Mouse (Mus musculus) Muller cell, postnatal 12 days (primary cell): ENCODE measurements around the gene Wfdc11.
A peak's percentile ranks its signal among the peaks of the same experiment; 100 is the strongest.
"Not testable (repeated sequence)": the region's sequence is repeated elsewhere in the genome, so short reads cannot be mapped to it uniquely, and the experiment has no call there.

Experiments
- DNase-seq: peaks from one replicate; pipeline ENCODE4 v3.0.0-alpha.2; 2015; ENCODE audit errors: inconsistent ontology term

The Wfdc11 gene

DNA sequence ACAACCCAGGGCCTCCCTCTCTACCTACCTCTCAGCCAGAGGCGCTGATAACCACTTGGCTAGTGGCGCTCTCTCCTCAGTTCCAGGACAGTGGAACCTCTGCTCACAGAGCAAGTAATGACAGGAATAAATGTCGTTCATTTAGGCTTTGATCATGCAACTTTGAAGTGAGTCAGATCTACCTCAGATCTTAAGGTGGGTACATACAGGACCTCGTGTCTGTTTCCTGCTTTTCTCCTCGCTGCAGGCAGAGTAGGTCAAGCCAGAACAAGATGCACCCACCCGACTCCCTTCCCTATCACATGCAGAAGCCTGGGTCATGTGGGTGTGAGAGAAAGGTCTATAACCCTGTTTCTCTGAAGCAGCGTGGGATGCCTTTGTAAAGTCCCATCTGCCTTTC is at the start of gene Wfdc11:
TSS of gene Wfdc11 (minus strand) at position 101 of the 400 bp plus-strand sequence.
- DNase-seq, result no peak

DNA sequence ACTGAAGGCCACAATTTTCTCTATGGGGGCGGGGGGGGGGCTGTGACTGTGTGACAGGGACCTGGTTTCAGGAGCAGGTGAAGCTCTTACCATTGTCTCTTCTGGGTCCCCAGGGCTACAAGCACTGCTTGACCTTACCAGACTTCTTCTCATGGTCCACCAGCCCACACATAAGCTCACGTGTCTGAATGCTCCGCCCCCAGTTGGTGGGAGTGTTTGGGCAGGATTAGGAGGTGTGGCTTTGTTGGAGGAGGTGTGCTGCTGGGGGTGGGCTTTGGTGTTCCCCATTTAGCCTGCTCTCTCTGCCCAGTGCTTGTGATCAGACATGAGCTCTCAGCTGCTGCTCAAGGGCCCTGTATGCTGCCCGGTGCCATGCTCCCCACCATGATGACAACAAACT is 49.4 kb upstream of the Wfdc11 start:
- DNase-seq, result no peak

DNA sequence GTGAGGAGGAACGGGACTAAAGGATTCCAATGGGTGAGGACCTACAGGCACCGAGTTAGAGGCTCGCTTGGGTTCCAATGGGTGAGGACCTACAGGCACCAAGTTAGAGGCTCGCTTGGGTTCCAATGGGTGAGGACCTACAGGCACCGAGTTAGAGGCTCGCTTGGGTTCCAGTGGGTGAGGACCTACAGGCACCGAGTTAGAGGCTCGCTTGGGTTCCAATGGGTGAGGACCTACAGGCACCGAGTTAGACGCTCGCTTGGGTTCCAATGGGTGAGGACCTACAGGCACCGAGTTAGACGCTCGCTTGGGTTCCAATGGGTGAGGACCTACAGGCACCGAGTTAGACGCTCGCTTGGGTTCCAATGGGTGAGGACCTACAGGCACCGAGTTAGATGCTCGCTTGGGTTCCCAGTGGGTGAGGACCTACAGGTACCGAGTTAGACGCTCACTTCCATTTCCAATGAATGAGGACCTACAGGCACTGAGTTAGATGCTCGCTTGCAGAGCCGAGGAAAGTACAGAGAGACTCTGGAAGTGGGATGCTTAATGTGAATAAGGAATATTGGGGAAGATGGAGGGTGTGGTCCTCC is 42.4 kb upstream of the Wfdc11 start:
- not testable (repeated sequence) for DNase-seq

DNA sequence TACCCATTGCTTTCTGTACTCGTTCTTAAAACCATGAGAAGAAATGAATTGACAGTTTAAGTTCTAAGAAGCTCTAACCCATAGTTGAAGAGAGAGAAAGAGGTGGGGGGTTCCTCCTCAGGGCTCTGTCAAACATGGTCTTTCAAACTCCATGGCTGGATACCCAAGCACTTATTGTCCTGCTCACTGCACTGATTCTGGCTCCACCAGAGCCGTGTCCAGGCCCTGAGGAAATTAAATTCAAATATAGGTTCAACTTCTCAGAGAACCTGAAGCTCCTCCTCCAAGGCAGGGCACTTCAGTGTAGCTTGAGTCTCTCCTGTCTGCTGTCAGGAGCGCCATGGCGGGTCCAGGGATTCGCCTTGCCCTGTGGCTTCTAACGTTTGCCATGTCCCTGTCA is 41.1 kb upstream of the Wfdc11 start, which contains the start of gene Spint5:
TSS of gene Spint5 (plus strand) at position 301 of the 400 bp plus-strand sequence.
- DNase-seq, result no peak

DNA sequence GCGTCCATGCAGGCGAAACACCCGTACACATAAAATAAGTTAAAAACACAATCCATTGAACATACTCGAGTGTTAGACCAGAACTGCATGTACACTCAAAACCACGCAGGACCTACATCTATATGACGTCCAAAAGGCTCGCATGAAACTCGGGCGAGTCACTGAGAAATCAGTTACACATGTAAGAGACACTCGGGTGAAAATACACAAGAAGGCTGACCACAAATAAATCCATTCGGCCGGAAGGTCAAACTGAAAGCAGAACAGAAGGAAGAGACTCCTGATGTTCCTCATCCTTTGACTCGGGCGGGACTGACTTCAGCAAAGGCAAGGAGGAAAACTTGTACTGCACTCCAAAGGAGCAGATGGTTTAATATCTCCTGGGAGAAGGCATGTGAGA is 32.1 kb upstream of the Wfdc11 start:
- DNase-seq, result no peak

DNA sequence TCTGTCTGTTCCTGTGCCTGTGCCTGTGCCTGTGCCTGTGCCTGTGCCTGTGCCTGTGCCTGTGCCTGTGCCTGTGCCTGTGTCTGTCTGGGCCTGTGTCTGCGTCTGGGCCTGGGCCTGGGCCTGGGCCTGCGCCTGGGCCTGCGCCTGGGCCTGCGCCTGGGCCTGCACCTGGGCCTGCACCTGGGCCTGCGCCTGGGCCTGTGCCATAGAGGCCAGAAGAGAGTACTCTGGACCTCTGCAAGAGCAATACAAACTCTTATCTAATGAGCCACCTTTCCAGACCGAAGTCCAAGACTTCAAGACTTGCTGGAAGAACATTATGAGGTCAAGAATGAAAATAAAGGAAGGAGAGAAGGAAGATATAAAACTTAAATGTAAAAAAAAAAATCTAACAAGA is 31.4 kb upstream of the Wfdc11 start:
- no peak for DNase-seq

DNA sequence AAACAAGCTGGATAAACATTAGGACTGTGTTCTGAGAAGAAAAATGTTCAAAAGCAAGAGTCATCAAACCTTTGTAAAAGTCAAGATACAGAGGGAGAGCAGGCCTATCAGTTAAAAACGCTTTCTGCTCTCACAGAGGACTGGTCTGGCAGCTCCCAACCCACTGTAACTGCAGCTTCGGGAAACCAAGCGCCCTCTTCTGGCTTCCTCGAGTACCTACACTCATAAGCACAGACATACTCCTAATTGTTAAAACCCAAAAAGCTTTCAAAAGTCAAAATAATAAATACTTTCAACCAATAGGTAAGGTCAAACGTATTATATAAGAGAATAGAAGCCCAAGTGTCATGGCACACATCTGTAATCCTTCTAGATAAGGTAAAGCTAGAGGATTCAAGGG is 30.3 kb upstream of the Wfdc11 start:
- no peak for DNase-seq

DNA sequence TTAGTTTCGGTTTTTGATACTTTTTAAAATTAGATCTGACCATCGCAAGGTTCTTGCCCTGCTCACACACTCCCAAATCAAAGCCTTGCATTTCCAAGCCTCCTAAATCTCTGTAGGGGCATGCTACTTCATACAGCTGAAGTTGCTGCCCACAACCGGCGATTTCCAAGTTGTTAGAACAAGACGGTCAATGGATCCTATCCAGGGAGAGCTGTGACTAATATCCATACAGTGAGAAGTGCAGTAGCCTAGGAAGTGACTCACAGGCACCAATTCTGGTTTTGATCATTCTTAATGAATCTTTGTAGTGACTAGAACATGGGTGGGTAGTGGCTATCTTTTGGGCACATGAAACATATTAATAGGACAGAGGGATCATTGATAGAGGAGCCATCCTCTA is 27.9 kb upstream of the Wfdc11 start:
- DNase-seq, result no peak

DNA sequence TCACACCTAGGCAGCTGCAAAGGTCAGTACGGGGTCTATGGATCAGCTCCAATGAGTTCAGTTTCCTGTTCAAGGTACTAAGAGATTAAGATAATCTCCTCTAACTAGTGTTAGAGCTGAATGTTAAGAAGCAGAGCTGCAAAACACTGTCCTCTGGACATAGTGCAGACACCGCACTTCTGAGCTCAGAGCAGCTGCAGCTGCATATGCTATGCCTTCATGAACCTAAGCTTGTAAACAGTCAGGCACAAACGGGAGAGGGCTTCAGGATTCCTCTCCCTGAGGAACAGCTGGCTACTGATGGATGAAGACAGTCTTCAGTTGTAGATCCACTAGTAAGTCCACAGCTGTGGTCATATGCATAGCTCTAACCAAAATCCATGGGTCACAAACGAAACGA is 27.1 kb upstream of the Wfdc11 start:
- no peak for DNase-seq

DNA sequence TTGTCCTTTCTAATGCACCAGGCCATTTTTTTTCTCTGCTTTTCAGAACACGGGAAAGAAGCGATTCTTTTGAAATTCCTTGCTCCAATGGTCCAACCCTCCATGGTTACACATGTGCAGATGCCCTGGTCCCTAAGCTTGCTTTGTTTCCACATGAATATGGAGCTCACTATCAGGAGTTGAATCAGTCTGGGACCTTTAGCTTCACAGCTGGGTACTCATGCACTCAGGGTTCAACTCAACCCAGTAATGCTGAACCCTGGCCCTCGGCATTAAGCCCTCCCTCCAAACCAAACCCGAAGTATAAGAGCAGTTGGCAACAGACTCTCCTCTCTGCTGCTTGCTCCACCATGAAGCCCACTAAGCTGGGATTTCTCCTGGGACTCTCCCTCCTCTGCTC is 24.3 kb upstream of the Wfdc11 start, which contains the start of gene Spint4:
TSS of gene Spint4 (plus strand) at position 301 of the 400 bp plus-strand sequence.
- no peak for DNase-seq

DNA sequence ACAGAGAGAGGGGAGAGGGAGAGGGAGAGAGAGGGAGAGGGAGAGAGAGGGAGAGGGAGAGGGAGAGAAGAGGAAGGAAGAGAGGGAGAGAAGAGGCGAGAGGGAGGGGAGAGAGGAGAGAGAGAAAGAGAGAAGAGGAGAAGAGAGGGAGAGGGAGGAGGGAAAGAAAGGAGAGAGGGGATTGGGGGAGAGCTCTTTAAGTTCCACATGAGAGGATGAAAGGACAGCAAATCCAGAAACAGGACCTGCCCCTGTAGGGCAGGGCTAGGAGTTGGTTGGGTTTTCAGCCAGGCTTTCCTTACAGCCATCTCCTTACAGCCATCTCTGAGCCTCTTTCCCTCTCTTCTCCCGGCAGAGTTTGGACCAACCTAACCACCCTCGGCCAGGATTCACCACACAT is 10.9 kb upstream of the Wfdc11 start, which contains the start of gene Wfdc13:
TSS of gene Wfdc13 (plus strand) at position 301 of the 400 bp plus-strand sequence.
- DNase-seq, result no peak

DNA sequence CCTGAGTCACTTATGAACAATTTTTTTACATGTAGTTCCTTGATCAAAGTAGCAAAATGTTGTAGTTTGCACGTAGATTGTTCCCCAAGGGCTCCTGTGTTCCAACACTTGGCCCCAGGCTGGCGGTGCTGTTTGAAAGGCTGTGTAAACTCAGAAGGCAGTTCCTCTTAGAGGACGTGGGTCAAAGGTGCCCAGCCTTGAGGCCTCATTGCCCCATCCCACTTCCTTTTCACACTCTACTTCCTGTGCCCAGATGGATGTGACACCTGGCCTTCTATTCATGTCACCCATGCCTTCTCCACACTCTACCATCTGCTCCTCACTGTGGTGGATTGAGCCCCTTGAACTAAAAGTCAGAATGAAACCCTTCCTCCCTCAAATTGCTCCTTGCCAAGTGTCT is 6.0 kb upstream of the Wfdc11 start:
- DNase-seq, result no peak

DNA sequence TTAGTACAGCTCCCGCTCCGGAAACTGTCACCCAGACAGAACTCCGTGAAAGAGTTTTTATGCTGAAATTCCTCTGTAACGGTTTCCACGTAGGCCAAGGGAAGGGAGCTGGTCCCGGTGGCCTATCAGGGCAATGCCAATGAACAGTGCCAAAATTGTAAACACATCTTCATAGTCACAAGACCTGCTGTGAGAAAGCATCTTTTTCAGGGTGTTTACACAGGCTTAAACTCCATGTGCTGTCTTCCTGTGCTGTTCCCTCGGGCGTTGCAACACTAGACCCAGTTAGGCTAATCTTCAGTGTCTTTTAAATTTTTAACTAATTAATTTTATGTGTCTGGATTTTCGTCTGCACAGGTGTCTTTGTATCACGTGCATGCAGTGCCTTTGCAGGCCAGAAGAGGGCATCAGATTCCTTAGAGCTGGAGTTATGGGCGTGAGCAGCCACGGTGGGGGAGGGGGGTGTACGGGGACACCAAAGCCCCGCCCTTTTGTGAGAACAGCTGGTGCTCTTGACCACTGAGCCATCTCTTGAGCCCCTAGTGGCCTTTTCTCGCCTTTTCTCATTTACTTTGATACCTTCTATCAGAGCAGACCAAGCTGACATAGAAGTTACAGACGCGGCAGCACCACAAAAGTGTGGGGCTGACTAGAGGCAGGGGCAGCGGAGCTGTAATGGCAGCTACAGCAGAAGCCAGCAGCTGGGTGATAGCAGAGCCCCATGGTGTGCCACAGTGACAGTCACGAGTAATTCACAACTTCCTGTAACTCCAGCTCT is 5.2 kb upstream of the Wfdc11 start:
- peak; percentile 86 for DNase-seq

DNA sequence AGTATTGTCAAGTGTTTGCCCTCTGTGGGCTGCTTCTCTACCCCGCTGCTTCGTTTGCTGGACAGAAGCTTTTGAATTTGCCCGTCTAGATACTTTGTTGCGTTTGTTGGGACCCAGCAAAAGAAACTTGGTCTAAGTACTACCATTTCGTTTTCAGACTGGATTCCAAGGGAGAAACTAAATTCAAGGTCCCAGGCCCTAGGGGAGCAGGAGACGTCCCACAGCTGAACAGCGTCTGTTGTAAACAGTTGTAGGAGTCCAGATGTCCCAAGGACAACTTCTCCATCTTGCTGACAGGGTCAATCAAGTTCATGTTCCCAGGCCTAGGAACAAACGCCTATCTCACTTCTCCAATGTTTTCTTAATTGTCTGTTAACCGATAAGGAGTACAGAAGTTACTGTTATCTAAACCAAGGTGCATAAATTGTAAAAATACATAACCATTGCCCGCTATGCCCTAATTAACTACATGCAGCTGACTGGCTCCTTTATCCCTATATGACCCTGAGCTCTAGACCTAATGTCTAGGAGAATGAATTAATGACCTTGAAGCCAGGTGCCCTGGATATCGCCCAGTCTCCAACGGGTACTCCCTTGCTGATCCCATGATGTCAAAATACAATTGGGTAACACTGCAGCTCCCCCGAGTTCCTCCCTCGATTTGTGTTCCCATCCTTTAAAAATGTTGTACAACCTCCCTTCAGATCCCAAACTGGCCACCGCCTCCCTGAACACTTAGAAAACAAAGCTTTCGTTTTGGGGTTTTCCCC is 3.2 kb upstream of the Wfdc11 start:
- DNase-seq, result no peak

DNA sequence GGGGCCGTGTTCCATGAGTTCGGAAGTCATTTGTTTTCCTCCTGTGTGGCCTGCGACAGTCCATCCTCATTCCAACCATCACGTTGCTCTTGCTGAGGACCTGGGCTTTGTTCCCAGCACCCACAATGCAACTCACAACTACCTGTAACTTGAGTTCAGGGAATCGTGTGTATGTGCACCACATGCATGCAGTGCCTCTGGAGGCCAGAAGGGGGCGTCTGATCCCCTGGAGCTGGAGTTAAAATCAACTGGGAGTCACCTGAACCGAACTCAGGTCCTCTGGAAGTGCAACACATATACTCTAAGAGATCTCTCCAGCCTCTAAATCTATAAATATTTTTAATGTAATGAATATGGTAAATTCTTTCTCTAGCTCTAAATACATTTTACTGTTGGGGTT is 2.2 kb upstream of the Wfdc11 start:
- no peak for DNase-seq

DNA sequence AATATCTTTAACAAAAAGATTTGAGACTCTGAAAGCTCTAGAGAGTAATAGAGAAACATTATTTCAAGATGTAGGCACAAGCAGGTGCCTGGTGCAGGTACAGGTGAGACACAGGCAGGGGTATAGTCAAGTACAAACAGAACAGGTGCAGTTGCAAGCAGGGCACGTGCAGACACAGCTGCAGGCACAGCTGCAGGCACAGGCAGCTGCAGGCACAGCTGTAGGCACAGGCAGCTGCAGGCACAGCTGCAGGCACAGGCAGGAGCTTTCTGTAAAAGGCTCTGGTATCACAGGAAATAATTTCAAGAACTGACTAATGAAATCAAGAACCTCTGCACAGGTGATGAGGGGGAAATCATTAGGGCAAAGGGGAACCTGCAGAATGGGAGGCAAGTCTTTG is 2.9 kb downstream of the Wfdc11 start:
- DNase-seq, result no peak

DNA sequence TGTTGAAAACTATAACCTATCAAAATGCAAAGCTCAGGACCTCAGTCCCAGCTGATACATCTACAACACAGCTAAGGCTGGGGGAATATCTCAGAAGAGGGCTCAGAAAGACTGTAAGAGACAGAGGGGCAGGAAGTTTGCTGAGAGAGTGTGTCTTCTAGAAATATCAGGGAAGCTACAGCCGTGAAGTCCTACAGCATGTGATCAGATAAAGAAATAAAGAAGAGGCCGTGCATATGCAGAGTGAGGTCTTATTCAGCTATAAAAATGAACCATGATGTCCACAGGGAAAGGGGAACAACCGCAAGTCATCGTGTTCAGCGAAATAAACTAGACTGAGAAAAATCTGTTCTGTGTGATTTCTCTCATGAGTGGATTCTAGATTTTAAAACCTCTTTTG is 3.6 kb downstream of the Wfdc11 start:
- DNase-seq, result no peak

DNA sequence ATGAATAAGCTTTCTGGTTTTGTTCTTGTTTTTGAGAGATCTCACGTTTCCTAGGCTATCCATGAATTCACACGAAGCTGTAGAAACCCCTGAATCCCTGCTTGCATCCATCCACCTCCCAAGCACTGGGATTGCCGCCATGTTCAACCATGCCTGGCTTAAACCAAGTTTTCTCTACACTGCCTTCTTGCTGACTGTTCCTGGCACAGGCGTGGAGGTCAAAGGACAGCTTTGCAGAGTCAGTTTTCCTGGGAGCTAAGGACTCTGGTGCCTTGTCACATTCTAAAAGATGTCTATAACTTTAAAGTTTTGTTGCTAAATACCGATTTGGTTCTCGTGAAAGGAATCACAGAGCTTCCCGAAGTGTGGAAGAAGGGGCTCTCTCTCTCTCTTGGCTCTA is 9.0 kb downstream of the Wfdc11 start:
- no peak for DNase-seq

DNA sequence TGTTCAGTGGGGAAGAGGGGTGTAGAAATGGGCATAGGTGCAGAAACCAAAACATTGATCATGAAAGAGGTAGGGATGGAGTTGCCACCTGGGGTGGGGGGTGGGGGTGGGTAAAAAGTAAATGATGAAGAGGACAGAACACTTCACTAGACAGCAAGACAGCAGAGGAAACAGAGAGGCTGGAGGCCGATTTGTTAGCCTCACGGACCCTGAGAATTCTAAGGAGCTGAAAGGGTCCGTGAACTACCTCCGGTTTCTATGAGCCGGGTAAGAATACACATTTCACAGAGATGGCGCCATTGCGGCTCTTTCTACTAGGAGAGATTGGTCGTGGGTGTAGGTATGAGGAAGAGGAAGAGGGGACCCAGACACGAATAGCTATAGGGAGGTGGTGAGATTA is 17.4 kb downstream of the Wfdc11 start, which contains the start of gene Wfdc9:
TSS of gene Wfdc9 (minus strand) at position 101 of the 400 bp plus-strand sequence.
- no peak for DNase-seq

DNA sequence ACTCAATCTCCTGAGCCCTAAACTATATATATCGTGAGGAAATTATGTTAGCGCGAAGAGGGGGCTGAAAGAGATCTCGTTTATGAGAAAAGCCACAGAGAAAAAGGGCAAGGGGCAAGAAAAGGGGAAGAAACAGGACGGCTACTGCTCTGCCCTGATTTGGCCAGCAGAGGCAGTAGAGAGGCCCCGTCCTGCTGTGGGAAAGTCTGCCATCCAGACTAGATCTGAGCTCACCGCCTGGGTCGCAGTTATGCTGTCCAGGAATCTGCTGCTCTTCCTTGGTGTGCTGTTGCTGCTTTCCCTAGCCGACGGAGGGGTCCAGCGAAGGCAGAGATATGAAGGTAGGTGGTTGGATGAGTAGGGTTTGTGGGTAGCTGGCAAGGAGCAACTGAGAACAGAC is 18.0 kb downstream of the Wfdc11 start, which contains the start of gene Wfdc10:
TSS of gene Wfdc10 (plus strand) at position 189 of the 400 bp plus-strand sequence.
- no peak for DNase-seq

DNA sequence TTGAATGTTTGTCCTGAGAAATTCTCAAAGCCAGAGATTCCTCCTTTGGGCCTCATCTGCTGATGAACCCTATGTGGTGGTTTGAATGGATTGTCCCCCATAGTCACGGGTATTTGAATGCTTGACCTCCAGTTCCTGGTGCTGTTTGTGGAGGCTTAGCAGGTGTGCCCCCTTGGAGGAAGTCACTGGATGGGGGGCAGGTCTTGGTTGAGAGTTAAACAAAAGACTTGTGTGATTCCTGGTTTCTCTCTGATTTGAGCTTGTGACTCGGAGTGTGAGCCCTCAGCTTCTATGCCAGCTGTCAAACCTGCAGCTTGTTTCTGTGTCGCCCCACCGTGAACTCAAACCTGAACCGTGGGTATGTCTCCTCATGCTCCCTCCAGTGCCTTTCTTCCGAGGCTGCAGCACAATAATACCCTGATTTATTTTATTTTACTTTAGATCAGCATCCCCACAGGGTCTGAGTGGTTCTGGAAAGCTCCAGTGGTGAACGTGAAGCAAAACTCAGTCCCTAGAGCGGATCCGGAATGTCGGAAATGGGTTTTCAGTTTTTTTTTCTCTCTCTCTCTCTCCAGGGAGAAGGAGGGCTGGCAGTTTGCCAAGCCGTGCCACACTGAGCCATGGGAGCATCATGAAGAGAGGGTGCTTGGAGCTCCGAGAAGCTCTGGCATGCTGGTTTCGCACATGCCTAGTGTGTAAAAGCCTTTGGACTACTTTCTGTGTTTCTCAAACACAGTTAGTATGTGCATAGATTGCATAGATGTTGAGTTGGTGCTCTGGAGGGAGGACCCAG is 31.8 kb downstream of the Wfdc11 start:
- DNase-seq, result no peak

DNA sequence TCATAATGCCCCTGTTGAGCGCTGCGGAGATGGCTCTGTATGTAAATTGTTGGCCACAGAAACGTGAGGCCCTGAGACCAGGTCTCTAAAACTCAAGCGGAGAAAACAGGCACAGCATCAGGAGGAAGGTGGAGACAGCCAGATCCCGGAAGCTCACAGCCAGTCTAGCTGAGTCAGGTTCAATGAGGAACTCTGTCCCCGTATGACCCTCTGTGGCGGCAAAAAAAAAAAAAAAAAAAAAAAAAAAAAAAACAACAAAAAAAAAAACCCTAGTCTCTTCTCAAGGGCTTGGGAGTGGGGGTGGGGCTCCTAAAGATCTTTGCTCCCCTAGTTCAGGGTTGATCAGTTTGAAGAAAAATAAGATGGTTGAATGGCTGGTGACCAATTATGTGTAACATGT is 32.8 kb downstream of the Wfdc11 start:
- peak; percentile 11 for DNase-seq
